Mouse (Mus musculus) ES-E14 (cell line): ENCODE data around the gene Zfp59. TPM values are rescaled to one million over a fixed set of nuclear protein-coding genes. Genes with fewer than 3 reads are reported as not detected.
A peak's percentile ranks its signal among the peaks of the same experiment; 100 is the strongest.

Experiments used
- DNase-seq: peaks from one replicate; pipeline ENCODE4 v3.0.0-alpha.2; 2013; ENCODE audit warnings: low read depth, low spot score
- H3K27ac ChIP-seq: 2 replicates; pipeline ENCODE4 v1.5.1; 2012; ENCODE audit warnings: low read depth, mild to moderate bottlenecking, low read length, moderate library complexity, mixed read lengths; ENCODE audit not compliant: poor library complexity, insufficient read depth, severe bottlenecking
- H3K36me3 ChIP-seq: 2 replicates; pipeline ENCODE4 v1.6.1; 2012; ENCODE audit warnings: mild to moderate bottlenecking, low read length, moderate library complexity, mixed read lengths; ENCODE audit not compliant: control insufficient read depth, poor library complexity, insufficient read depth, severe bottlenecking
- H3K4me1 ChIP-seq, 2 experiments: fragments of 150-350 bp in 1 of 2; sonication (generic) in 1 of 2; 2 replicates each; pipeline ENCODE4 v1.6.1; 2012; ENCODE audit warnings: low read length in 2 of 2, mild to moderate bottlenecking in 1 of 2, mixed read lengths in 1 of 2; ENCODE audit not compliant: control insufficient read depth in 2 of 2, insufficient read depth in 2 of 2, poor library complexity in 1 of 2
- H3K4me3 ChIP-seq, 2 experiments: fragments of 150-350 bp in 1 of 2; sonication (generic) in 1 of 2; 2 replicates each; pipeline ENCODE4 v1.5.1; 2012; ENCODE audit warnings: low read length in 2 of 2, low read depth in 1 of 2, mild to moderate bottlenecking in 1 of 2, mixed read lengths in 1 of 2; ENCODE audit not compliant: insufficient read depth in 1 of 2, poor library complexity in 1 of 2, severe bottlenecking in 1 of 2
- H3K9ac ChIP-seq: 2 replicates; pipeline ENCODE4 v1.6.1; 2012; ENCODE audit warnings: low read depth, mild to moderate bottlenecking, low read length, mixed read lengths; ENCODE audit not compliant: poor library complexity, insufficient read depth, severe bottlenecking
- H3K9me3 ChIP-seq: fragments of 150-350 bp; sonication (generic); 2 replicates; pipeline ENCODE4 v1.6.1; 2012; ENCODE audit warnings: low read depth, mild to moderate bottlenecking, low read length; ENCODE audit not compliant: control insufficient read depth, insufficient read depth
- CHD2 ChIP-seq: IDR thresholded peaks from 2 replicates; pipeline ENCODE4 v1.6.1; 2014; ENCODE audit warnings: mild to moderate bottlenecking, low read depth, low read length, inconsistent platforms
- HCFC1 ChIP-seq: IDR thresholded peaks from 2 replicates; pipeline ENCODE4 v1.6.1; 2012; ENCODE audit warnings: low read length, inconsistent platforms, borderline replicate concordance; ENCODE audit not compliant: insufficient read depth
- MAFK ChIP-seq: IDR thresholded peaks from 2 replicates; pipeline ENCODE4 v1.6.1; 2014; ENCODE audit warnings: mild to moderate bottlenecking, low read depth, low read length, inconsistent platforms; ENCODE audit not compliant: insufficient read depth
- ZC3H11A ChIP-seq: IDR thresholded peaks from 2 replicates; pipeline ENCODE4 v1.6.1; 2012; ENCODE audit warnings: low read depth, mild to moderate bottlenecking, inconsistent platforms, low read length, borderline replicate concordance
- ZNF384 ChIP-seq: IDR thresholded peaks from 2 replicates; pipeline ENCODE4 v1.6.1; 2012; ENCODE audit warnings: low read depth, low read length, inconsistent platforms
- in situ Hi-C, 2 experiments: fragments of 600-800 bp; cut with MboI; formaldehyde crosslinking; loops; one replicate each; pipeline ENCODE4 v1.15.1; 2025; ENCODE audit warnings: low sequenced_read_pairs in 2 of 2, inconsistent platforms in 1 of 2; ENCODE audit not compliant: unreplicated experiment in 2 of 2
- total RNA-seq: library from RNA; depleted of rRNA; stranded (reverse); fragments of 300-350 nt; gene quantifications from 2 replicates; pipeline ENCODE4 v1.2.3, GENCODE M21; 2012

Zfp59 gene
- total RNA-seq, 1 experiment, result 16.3 TPM

DNA sequence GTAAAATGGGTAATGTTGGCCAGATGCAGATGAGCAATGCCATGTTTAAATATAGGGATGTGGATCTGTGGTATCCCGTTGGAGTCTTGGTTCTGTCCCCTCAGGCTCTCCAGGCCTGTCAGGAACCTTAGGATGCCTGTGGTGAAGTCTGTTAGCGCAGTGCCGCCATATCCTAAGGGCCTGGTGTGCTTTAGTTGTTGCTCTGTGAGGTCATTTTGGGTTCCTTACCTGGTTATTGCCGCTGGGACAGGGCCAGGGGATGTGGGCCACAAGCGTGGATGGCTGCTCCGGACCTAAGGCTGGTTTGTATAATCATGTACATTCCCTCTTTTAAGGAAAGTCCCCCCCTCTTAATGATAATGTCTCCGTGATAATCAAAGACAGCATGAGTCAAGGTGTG lies 1.2 kb downstream of the Zfp59 start:
- Histone ChIP-seq H3K9me3 (no peaks in the 10 kb centered on the region), H3K36me3 (peaks cover 2% of the 10 kb centered on the region), H3K9ac (peak overlapping the region; percentile 77), H3K4me1 (peaks cover 3 to 7% of the 10 kb centered on the region in 2 experiments; a peak in 3 of 4 replicates), H3K4me3 (peak overlapping the region; percentile 86 to 92), H3K27ac (peak overlapping the region; percentile 75)
- in situ Hi-C loops, result no loop called here
- peak; percentile 21 for DNase-seq
- TF ChIP-seq HCFC1 (no peak), ZNF384 (no peak), CHD2 (no peak), MAFK (no peak), ZC3H11A (no peak)

DNA sequence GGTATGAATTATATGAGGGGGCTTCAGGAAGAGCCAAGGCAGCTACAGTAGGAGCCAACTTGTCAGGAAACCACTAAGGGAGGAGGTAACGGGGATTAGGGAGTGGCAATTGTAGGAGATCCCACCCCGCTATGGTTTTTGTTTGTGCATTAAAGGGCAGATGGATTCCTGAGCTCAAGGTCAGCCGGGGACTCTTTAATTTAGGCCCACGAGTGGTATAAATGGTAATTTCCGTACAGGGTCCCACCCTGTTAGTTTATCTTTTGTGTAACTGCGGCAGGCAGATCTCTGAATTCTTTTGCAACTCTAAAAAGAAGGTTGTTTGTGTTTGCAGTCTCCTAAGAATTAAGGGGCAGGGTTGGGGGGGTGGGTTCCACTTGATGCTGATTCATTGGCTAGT lies 1.7 kb downstream of the Zfp59 start:
- peaks cover 3 to 7% of the 10 kb centered on the region in 2 experiments; a peak in 3 of 4 replicates for H3K4me1 ChIP-seq
- H3K36me3 ChIP-seq, result peaks cover 6% of the 10 kb centered on the region
- TF ChIP-seq ZNF384, result no peak
- TF ChIP-seq CHD2, result peak; percentile 58; the same call in 1 of the 2 replicates
- in situ Hi-C loops, result no loop called here
- H3K9me3 ChIP-seq, result no peaks in the 10 kb centered on the region
- H3K27ac ChIP-seq, result peak overlapping the region; percentile 87; the same call in 1 of the 2 replicates
- DNase-seq, result peak; percentile 72
- peak overlapping the region; percentile 86 to 92 for H3K4me3 ChIP-seq
- H3K9ac ChIP-seq, result peak overlapping the region; percentile 77; the same call in 1 of the 2 replicates

DNA sequence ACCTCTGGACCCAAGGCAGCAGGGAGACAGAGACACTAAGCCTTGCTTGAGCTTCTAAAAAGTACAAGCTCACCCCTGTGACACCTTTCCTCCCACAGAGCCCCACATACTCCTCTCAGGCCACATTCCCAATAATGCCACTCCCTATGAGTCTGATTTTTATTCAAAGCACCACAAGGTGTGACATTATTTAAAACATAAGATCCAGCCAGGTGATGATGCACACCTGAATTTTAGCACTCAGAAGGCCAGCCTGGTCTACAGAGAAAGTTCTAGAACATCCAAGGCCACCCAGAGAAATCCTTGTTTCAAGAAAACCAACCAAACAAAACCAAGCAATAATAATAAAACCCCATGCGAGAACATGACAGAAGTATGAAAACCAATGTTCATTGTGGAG lies 18.8 kb downstream of the Zfp59 start, which contains the start of gene Zfp607a:
Zfp607a (plus strand) TSS at position 301 of the 400 bp plus-strand sequence.
- no peak within 1 kb of the TSS for H3K27ac ChIP-seq
- TF ChIP-seq HCFC1 (no peak), ZC3H11A (no peak), ZNF384 (no peak), CHD2 (no peak), MAFK (no peak)
- in situ Hi-C loops, result no loop called here
- no peak within 1 kb of the TSS for H3K9ac ChIP-seq
- H3K4me1 ChIP-seq, result peaks cover 2 to 6% of the 10 kb centered on the region in 2 experiments; a peak in 2 of 4 replicates
- DNase-seq, result no peak
- no peak within 1 kb of the TSS for H3K4me3 ChIP-seq
- no peaks in the 10 kb centered on the region for H3K9me3 ChIP-seq
- peaks cover 6% of the 10 kb centered on the region for H3K36me3 ChIP-seq

DNA sequence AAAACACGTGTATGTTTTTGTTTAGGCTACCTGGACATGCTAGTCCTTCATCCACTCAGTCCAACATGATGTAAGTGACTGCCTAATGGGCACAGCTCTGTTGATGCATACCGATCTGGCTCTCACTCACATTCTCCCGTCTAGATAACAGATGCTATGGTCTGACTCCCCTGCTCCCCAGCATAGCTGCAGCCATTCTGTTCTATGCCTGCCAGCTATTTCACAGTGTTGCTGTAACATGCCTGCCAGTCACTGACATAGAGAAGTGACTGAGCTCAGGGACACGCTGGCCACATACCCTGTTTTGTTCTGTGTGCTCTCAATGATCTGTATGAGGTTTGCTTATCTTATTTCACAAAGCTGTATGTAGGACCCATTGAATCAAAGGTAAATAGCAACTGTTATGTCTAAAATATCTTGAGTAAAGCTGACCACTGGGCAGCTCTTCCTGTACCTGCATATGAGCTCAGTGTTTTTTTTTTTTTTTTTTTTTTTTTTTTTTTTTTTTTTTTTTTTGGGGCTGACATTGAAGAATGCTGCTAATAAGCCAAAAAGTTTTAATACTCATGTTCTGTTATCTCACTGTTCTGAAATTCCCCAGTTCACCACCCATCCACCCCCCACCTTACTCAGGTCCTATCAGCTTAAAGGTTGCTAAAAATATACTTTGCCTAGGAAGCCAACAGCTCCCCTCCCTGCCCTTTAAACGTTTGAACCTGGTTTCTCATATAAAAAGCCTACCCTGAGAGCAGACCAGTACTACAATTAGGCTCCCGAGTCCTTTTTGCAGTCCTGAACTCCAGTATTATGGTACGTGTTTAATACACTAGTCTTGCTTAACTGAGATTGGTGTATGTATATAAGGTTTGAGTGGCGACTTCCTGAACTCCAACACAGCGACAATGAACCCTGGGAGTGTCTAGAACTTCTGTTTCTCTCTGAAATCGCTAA lies 21.2 kb downstream of the Zfp59 start:
- Histone ChIP-seq H3K4me1 (peaks cover 2 to 6% of the 10 kb centered on the region in 2 experiments; a peak in 2 of 4 replicates), H3K9me3 (no peaks in the 10 kb centered on the region), H3K36me3 (peaks cover 3% of the 10 kb centered on the region), H3K4me3 (peak overlapping the region; percentile 82; a peak in 2 of 4 replicates), H3K9ac (no peak overlapping the region; the same call in 1 of the 2 replicates), H3K27ac (no peak overlapping the region)
- TF ChIP-seq ZNF384 (peak; percentile 81; the same call in 1 of the 2 replicates), HCFC1 (no peak)
- DNase-seq, result no peak
- in situ Hi-C loops, result no loop called here
